Mouse (Mus musculus) hindbrain, embryonic 16.5 days (tissue): ENCODE results near the gene Ddx59. TPM values are rescaled to one million over a fixed set of nuclear protein-coding genes. Genes with fewer than 3 reads are reported as not detected.

Source experiments
- ATAC-seq: fragments of 200-750 bp; cut with Nextera tagmentation; 2 replicates; pipeline ENCODE4 v1.8.0; 2017; ENCODE audit warnings: moderate TSS enrichment, moderate library complexity
- H3K27ac ChIP-seq: fragments of 300-500 bp; sonication (generic); 2 replicates; pipeline ENCODE4 v1.5.1; 2014; ENCODE audit warnings: low read depth, mild to moderate bottlenecking, control low read depth, low read length, moderate library complexity
- H3K27me3 ChIP-seq: fragments of 300-500 bp; sonication (generic); replicated peaks from 2 replicates; pipeline ENCODE4 v1.6.1; 2014; ENCODE audit warnings: low read length; ENCODE audit not compliant: control insufficient read depth, insufficient read depth
- H3K36me3 ChIP-seq: fragments of 300-500 bp; sonication (generic); 2 replicates; pipeline ENCODE4 v1.6.1; 2014; ENCODE audit warnings: mild to moderate bottlenecking, low read length, moderate library complexity, mixed read lengths; ENCODE audit not compliant: control insufficient read depth, insufficient read depth
- H3K4me1 ChIP-seq: fragments of 300-500 bp; sonication (generic); 2 replicates; pipeline ENCODE4 v1.6.1; 2014; ENCODE audit warnings: low read depth, low read length; ENCODE audit not compliant: control insufficient read depth, insufficient read depth
- H3K4me2 ChIP-seq: fragments of 300-500 bp; sonication (generic); 2 replicates; pipeline ENCODE4 v1.6.1; 2014; ENCODE audit warnings: mild to moderate bottlenecking, low read length, control low read depth, moderate library complexity
- H3K4me3 ChIP-seq: fragments of 300-500 bp; sonication (generic); 2 replicates; pipeline ENCODE4 v1.5.1; 2014; ENCODE audit warnings: mild to moderate bottlenecking, low read length, control low read depth, moderate library complexity
- H3K9ac ChIP-seq: fragments of 300-500 bp; sonication (generic); 2 replicates; pipeline ENCODE4 v1.6.1; 2014; ENCODE audit warnings: low read depth, mild to moderate bottlenecking, control low read depth, low read length, moderate library complexity
- H3K9me3 ChIP-seq: fragments of 300-500 bp; sonication (generic); 2 replicates; pipeline ENCODE4 v1.6.1; 2014; ENCODE audit warnings: mild to moderate bottlenecking, low read length, moderate library complexity; ENCODE audit not compliant: control insufficient read depth
- WGBS: fragments of 180-500 bp; shearing (Covaris S2); extraction: QIAGEN DNeasy Blood & Tissue Kit; methylation state at CpG from one replicate; pipeline ENCODE4 v1.1.7; 2014; 5-methylcytosine and 5-hydroxymethylcytosine counted together
- polyA plus RNA-seq: library from polyadenylated mRNA; unstranded; fragments of >200 nt; fragmentation: Nextera tagmentation; extraction: Ambion mirVana; gene quantifications from 2 replicates; pipeline ENCODE4 v1.2.1, GENCODE M21; 2015

The Ddx59 gene
- polyA plus RNA-seq = 17.2 TPM in 2 replicates

DNA sequence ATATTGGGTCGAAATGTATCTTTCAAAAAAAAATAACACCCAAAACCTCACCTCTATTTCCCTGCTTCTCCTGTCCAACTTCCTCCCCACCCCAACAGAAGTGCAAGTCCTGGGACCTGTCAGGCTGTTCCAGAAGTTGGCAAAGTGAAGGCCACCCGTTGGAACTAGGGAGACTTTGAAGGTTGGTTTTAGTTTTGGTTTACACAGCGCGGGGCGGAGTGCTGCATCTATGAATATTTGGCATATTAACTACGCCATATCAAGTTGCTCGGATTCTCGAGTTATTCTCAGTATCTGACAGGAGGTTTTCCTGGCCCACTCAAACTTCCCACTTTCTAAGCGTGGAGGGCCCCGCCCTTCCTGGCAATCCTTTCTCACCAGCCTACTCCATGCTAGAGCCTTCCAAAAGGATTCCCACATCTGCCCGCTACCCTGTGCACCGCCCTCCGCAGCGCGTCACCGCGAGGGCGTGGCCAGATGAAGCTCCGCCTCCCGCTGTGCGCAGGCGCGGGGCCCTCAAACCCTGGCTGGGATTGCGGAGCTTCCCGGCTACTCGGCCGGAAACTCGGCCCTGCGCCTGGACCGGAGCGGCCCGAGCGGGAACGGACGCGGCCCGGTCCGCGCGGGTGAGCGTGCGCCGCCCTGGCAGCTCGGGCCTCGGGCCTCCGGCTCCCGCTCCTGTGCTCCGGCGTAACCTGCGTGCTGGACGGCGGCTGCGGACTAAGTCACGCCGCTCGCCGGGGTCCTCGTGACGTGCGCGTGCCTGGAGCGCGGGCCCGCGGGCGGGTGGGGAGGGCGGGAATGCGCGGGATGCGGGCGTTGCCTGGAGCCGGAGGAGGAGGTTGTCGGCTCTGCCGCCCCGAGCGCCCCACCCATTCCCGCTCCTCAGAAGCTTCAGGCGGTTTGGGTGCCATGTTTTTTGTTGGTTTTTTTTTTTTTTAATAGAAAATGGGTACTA, at the start of gene Ddx59:
Gene Ddx59, plus strand, starts transcription at position 474 of the 958 bp plus-strand sequence.
- Histone ChIP-seq H3K36me3 (no peaks in the 10 kb centered on the region), H3K4me2 (peak within 1 kb of the TSS; percentile 70), H3K9ac (peak within 1 kb of the TSS; percentile 96), H3K4me1 (peaks cover 5% of the 10 kb centered on the region; the same call in 1 of the 2 replicates), H3K27me3 (no peaks in the 10 kb centered on the region), H3K27ac (peak within 1 kb of the TSS; percentile 99), H3K4me3 (peak within 1 kb of the TSS; percentile 88), H3K9me3 (no peaks in the 10 kb centered on the region)
- 3% methylated on average over 67 of the region's 78 CpGs for WGBS
- peak; percentile 99 for ATAC-seq

DNA sequence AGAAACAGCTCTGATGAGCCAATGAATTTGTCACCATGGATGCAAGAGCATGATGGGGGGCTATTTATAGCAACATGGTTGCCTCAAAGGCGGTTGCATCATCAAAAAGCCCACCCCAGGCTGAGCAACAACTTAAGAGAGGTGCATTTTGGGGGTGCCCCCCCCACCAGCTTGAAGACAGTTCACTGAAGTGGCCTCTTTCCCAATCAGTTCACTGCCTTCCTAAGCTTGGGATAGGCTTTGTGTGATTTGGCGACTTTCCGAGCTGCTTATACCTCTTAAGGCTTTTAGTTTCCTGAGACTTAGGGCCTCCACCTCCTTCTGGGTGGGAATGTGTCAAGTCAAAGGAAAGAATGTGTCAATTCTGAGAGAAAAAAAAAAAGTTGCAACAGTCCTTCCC, 49.1 kb upstream of the Ddx59 start:
- ATAC-seq = no peak
- Histone ChIP-seq H3K9me3 (no peaks in the 10 kb centered on the region), H3K4me3 (no peak overlapping the region), H3K36me3 (no peaks in the 10 kb centered on the region), H3K4me1 (no peaks in the 10 kb centered on the region; the same call in 1 of the 2 replicates), H3K9ac (no peak overlapping the region), H3K4me2 (no peak overlapping the region), H3K27ac (no peak overlapping the region), H3K27me3 (no peaks in the 10 kb centered on the region)
- WGBS = 78% methylated on average over 3 of the region's 3 CpGs

DNA sequence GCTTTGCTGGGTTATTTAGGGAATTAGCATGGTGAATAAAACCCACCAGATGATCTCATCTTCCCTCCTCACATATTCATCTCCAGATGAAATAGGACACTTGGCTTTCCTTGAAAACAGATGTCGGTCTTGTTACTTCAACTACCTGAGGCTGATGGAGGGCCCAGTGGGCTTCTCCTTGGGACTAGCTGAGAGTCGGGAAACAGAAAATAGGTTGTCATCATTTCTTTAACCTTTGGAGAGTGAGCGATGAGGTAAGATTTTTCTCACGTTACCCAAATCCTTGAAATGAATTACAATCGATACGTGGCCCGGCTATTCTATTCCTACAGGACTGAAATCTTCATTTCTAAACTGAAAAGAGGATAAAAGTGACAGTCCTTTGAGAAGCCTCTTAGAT, 35.8 kb upstream of the Ddx59 start:
- Histone ChIP-seq H3K9me3 (no peaks in the 10 kb centered on the region), H3K27me3 (no peaks in the 10 kb centered on the region), H3K4me2 (no peak overlapping the region), H3K4me3 (no peak overlapping the region), H3K9ac (no peak overlapping the region), H3K36me3 (no peaks in the 10 kb centered on the region), H3K4me1 (no peaks in the 10 kb centered on the region), H3K27ac (no peak overlapping the region)
- ATAC-seq = no peak
- WGBS = 85% methylated on average over 7 of the region's 7 CpGs

DNA sequence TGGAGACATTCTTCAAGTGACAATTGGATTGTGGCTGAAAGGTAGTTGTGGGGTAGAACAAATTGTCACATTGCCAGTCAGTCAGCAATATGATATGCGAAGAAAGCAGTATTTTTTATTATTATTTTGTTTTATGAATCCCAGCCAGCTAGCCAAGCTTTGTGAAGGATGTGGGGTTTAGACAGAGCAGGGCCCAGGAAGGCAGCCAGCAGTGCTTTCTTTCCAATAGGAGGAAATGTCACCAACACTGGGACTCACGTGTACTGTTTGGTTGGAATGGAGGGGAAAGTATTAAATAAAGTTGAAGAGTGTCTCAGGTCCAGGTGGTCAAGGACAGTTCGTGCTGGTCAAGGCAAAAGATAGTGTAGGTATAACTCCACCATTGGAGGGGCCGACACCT, 34.9 kb upstream of the Ddx59 start:
- Histone ChIP-seq H3K4me3 (no peak overlapping the region), H3K36me3 (no peaks in the 10 kb centered on the region), H3K4me1 (no peaks in the 10 kb centered on the region), H3K4me2 (no peak overlapping the region), H3K27me3 (no peaks in the 10 kb centered on the region), H3K9me3 (no peaks in the 10 kb centered on the region), H3K9ac (no peak overlapping the region), H3K27ac (no peak overlapping the region)
- ATAC-seq = no peak
- WGBS = 95% methylated on average over 4 of the region's 4 CpGs

DNA sequence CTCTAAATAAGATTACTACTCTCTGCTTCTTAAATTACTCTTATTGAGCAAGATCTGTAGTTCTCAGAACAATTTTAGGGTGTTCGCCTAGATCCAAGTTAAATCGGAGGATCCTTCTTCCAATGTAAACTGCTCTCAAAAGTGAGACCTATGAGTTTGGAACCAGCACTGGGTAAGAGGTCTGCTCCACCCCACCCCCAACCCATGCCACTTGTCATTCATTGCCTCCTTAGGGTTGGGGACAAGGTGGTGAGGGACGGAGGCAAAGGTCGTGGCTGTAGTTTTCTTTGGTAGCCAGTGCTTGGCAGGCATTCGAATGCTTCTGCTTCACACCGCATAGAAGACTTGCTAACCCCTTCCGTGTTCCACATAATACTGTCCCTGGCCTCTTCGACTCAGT, 34.5 kb upstream of the Ddx59 start:
- no peak for ATAC-seq
- 89% methylated on average over 8 of the region's 8 CpGs for WGBS
- no peak overlapping the region for H3K4me3 ChIP-seq
- no peak overlapping the region for H3K4me2 ChIP-seq
- no peak overlapping the region for H3K27ac ChIP-seq
- no peaks in the 10 kb centered on the region for H3K4me1 ChIP-seq
- H3K27me3 ChIP-seq = no peaks in the 10 kb centered on the region
- H3K9me3 ChIP-seq = no peaks in the 10 kb centered on the region
- H3K9ac ChIP-seq = no peak overlapping the region
- H3K36me3 ChIP-seq = no peaks in the 10 kb centered on the region

DNA sequence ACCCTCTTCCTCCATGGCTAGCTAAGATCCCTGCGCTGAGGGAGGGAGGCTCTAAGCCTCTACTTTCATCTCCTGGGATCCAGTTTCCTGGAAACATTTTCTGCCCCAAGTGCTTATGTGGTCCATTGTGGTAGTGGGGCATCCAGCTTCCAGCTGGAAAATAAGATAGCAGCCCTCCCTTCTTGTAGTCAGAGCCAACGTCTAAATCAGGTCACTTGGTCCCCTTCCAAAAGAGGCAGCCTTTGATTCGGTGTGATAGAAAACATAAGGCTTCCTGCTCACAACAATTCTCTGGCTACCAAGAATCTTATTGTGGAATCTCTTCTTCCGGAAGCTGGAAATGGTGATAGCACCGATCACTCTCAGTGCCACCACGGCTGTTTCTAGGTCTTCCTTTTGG, 33.9 kb upstream of the Ddx59 start:
- WGBS = 63% methylated on average over 6 of the region's 6 CpGs
- H3K36me3 ChIP-seq = no peaks in the 10 kb centered on the region
- no peak overlapping the region for H3K4me2 ChIP-seq
- ATAC-seq = no peak
- no peak overlapping the region for H3K4me3 ChIP-seq
- H3K4me1 ChIP-seq = no peaks in the 10 kb centered on the region
- H3K9me3 ChIP-seq = no peaks in the 10 kb centered on the region
- H3K27ac ChIP-seq = no peak overlapping the region
- H3K27me3 ChIP-seq = no peaks in the 10 kb centered on the region
- no peak overlapping the region for H3K9ac ChIP-seq

DNA sequence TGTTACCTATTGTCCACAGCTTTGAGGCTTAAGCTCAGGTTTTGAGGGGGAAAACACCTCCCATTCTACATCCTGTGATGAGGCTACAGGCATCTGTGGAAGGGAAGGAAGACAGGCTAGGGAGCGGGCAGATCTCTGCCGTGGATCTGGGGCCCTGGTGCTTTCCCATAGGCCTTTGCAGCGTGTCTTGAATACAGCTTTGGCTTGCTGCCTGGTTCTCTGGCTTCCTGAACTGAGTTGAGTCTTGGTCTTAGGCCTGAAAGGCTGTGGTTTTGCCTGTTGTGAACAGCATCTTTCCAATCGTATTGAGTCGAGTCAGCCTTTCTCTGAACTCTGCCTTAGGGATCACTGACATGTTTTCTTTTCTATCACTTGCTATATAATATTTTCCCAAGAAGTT, 33.5 kb upstream of the Ddx59 start:
- Histone ChIP-seq H3K9me3 (no peaks in the 10 kb centered on the region), H3K27ac (no peak overlapping the region), H3K4me1 (no peaks in the 10 kb centered on the region), H3K36me3 (no peaks in the 10 kb centered on the region), H3K4me2 (no peak overlapping the region), H3K9ac (no peak overlapping the region), H3K27me3 (no peaks in the 10 kb centered on the region), H3K4me3 (no peak overlapping the region)
- WGBS = 74% methylated on average over 5 of the region's 5 CpGs
- ATAC-seq = no peak

DNA sequence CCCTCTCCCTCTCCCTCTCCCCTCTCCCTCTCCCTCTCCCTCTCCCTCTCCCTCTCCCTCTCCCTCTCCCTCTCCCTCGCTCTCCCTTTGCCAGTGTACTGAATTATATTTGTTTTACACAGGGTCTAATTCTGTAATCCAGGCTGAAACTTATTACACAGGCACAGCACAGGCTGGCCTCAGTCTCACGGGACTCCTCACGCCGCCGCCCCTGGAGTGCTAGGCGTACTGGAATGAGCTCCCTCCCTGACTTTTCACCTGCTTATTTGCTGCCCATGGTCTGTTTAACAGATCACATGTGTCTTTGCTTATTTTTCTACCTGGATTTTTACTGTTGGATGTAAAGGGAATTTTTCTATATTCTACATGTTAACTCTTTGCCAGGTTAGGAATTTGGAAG, 28.2 kb upstream of the Ddx59 start:
- Histone ChIP-seq H3K4me1 (no peaks in the 10 kb centered on the region), H3K36me3 (no peaks in the 10 kb centered on the region), H3K4me2 (no peak overlapping the region), H3K27me3 (no peaks in the 10 kb centered on the region), H3K9me3 (no peaks in the 10 kb centered on the region), H3K9ac (no peak overlapping the region), H3K4me3 (no peak overlapping the region), H3K27ac (no peak overlapping the region)
- no peak for ATAC-seq
- WGBS = 29% methylated on average over 6 of the region's 6 CpGs

DNA sequence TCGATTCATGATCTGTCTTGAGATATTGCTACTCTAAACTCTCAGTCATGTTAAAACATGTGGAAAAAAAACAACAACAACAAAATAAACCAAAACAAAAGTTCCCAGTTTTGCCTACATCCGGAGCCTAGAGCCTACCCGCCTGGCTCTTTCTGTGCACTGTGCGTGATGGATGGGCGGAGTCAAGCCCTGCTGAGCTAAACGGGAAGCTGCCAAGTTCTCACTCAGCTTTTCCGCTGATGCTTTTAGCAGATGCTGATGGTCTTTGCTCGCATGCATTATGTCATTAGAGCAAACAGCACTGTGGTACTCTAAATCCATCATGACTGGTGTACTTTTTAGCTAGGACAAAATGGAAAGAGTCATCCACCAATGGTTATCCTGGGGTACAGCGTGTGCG, 20.6 kb upstream of the Ddx59 start:
- H3K4me2 ChIP-seq = peak overlapping the region; percentile 0; the same call in 1 of the 2 replicates
- WGBS = 37% methylated on average over 10 of the region's 10 CpGs
- no peaks in the 10 kb centered on the region for H3K4me1 ChIP-seq
- no peaks in the 10 kb centered on the region for H3K9me3 ChIP-seq
- no peaks in the 10 kb centered on the region for H3K27me3 ChIP-seq
- no peak overlapping the region for H3K4me3 ChIP-seq
- ATAC-seq = peak; percentile 52; the same call in 1 of the 2 replicates
- no peak overlapping the region for H3K9ac ChIP-seq
- H3K27ac ChIP-seq = no peak overlapping the region
- no peaks in the 10 kb centered on the region for H3K36me3 ChIP-seq
